Mouse (Mus musculus) intestine, embryonic 16.5 days (tissue): Measurements from ENCODE around the gene Rab25. TPM values are rescaled to one million over a fixed set of nuclear protein-coding genes. Genes with fewer than 3 reads are reported as not detected.

Source experiments
- ATAC-seq: fragments of 200-750 bp; cut with Nextera tagmentation; 2 replicates; pipeline ENCODE4 v1.8.0; 2017; ENCODE audit warnings: moderate TSS enrichment, moderate library complexity
- H3K27ac ChIP-seq: fragments of 300-500 bp; sonication (generic); 2 replicates; pipeline ENCODE4 v1.5.1; 2014; ENCODE audit warnings: mild to moderate bottlenecking, low read length
- H3K27me3 ChIP-seq: fragments of 300-500 bp; sonication (generic); replicated peaks from 2 replicates; pipeline ENCODE4 v1.6.1; 2014; ENCODE audit warnings: low read length, control low read depth, mixed read lengths; ENCODE audit not compliant: control insufficient read depth, insufficient read depth
- H3K36me3 ChIP-seq: fragments of 300-500 bp; sonication (generic); 2 replicates; pipeline ENCODE4 v1.6.1; 2014; ENCODE audit warnings: low read length, control low read depth; ENCODE audit not compliant: control insufficient read depth, insufficient read depth
- H3K4me1 ChIP-seq: fragments of 300-500 bp; sonication (generic); 2 replicates; pipeline ENCODE4 v1.6.1; 2014; ENCODE audit warnings: low read length, control low read depth, mixed read lengths; ENCODE audit not compliant: control insufficient read depth, insufficient read depth
- H3K4me2 ChIP-seq: fragments of 300-500 bp; sonication (generic); 2 replicates; pipeline ENCODE4 v1.6.1; 2014; ENCODE audit warnings: low read depth, low read length, control low read depth
- H3K4me3 ChIP-seq: fragments of 300-500 bp; sonication (generic); 2 replicates; pipeline ENCODE4 v1.5.1; 2014; ENCODE audit warnings: mild to moderate bottlenecking, low read length
- H3K9ac ChIP-seq: fragments of 300-500 bp; sonication (generic); 2 replicates; pipeline ENCODE4 v1.6.1; 2014; ENCODE audit warnings: low read depth, low read length
- H3K9me3 ChIP-seq: fragments of 300-500 bp; sonication (generic); 2 replicates; pipeline ENCODE4 v1.6.1; 2016; ENCODE audit warnings: low read length, control low read depth; ENCODE audit not compliant: control insufficient read depth
- WGBS: fragments of 180-500 bp; shearing (Covaris S2); extraction: QIAGEN DNeasy Blood & Tissue Kit; methylation state at CpG from one replicate; pipeline ENCODE4 v1.1.7; 2014; 5-methylcytosine and 5-hydroxymethylcytosine counted together
- microRNA counts: library from miRNA; unstranded; fragments of <30 nt; microRNA quantifications from one replicate; lab custom pipeline; 2016
- microRNA-seq: library from miRNA; unstranded; fragments of <30 nt; microRNA quantifications from one replicate; pipeline ENCODE4, GENCODE M21; 2016
- polyA plus RNA-seq: library from polyadenylated mRNA; unstranded; fragments of >200 nt; fragmentation: Nextera tagmentation; extraction: Ambion mirVana; gene quantifications from 2 replicates; pipeline ENCODE4 v1.2.1, GENCODE M21; 2015

Rab25 gene
- polyA plus RNA-seq, 1 experiment from 2014 or later, result 102 TPM

DNA sequence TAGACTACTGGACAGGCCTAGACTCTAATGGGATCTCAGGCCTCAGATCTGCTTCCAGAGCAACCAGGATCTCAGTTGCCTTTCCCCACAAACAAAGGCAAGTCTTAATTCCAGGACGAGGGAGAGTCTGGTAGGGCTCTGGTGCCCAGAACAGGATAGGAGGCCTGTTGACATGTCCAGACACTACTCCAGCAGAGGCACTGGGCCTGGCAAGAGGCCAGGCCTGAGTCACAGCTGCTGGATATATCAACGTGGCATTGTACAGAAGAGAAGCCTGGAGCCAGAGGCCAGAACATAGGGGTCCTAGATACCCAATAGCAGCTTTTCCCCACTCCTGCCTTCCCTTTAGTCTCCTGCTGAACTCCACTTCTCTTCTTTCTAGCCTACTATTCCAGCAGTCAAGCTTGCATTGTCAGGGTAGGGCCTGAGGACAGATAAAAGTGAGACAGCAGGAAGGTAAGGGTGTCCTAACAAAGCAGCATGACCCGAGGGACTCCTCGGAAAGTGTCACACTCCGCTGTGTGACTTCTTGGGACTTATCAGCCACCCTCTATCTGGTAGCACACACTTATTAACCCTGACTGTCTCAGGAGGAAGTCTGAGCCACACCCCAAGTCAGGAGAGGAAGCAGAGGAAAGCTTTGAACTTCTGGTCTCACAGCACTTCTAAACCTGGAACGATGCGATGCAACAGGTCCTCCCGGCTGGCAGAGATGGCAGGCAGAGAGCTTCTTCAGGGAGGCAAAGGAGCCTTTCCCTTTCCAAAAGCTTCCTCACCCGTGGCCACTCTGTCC is 53.1 kb downstream of the Rab25 start:
- Histone ChIP-seq H3K27me3 (no peaks in the 10 kb centered on the region), H3K4me3 (no peak overlapping the region), H3K27ac (peak overlapping the region; percentile 65), H3K9me3 (no peaks in the 10 kb centered on the region), H3K4me1 (peaks cover 50% of the 10 kb centered on the region), H3K4me2 (no peak overlapping the region), H3K9ac (peak overlapping the region; percentile 38), H3K36me3 (no peaks in the 10 kb centered on the region)
- 49% methylated on average over 9 of the region's 9 CpGs for WGBS
- ATAC-seq, result no peak

DNA sequence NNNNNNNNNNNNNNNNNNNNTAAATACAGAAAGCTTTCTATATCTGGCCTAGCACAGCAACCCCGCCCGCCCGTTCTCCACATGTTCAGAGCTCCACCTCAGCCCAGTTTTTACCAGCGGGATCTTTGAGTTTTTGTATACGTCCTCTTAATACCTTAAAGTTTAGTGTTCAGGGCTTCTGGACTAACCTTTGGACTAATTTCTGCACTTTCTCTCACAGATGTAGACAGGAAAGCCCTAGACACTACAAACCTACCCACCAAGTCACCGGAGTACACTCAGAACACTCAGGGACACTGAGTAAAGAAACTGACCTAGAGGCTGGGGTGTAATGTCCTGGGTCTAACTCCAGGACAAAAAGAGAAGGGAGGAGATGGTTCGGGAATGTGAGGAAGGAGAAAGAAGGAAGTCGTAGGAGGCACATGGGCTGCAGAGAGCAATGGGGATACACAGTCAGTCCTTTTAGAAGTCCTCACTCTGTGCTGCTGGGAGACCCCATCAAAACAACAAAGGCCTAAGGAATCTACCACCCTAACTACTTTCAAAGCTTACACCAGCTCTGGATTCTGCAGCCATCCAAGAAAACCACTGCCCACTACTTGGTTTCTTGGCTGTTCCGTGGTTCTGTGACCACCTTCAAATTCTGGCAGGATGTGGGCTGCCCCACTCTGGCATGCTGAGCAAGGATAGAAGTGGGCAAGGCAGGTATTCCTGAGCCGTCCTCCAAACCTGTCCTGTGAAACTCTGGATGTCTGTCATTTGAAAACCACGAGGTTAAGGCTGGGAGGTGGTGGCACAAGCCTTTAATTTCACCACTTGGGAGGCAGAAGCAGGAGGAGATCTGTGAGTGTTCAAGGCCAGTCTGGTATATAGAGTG is 54.2 kb downstream of the Rab25 start:
- Histone ChIP-seq H3K27me3 (no peaks in the 10 kb centered on the region), H3K9ac (0 out of 2 replicates have a peak overlapping the region, but pooled peaks have one; percentile 76), H3K4me3 (no peak overlapping the region), H3K27ac (peak overlapping the region; percentile 91), H3K4me1 (peaks cover 57% of the 10 kb centered on the region), H3K9me3 (no peaks in the 10 kb centered on the region), H3K36me3 (no peaks in the 10 kb centered on the region), H3K4me2 (peak overlapping the region; percentile 87; the same call in 1 of the 2 replicates)
- ATAC-seq, result no peak
- WGBS, result 72% methylated on average over 11 of the region's 11 CpGs

MicroRNAs encoded within 50 kb of the gene (microRNA counts, 519-probe panel; counts per million panel counts)
- microRNA mmu-miR-1905 (lab: Ali Mortazavi, UCI), result 35.7 counts per million

Small RNAs within 50 kb of the gene (microRNA-seq; reads per million reads assigned to microRNA genes)
- not detected for gene Mir1905

Other genes with a start within 250 kb of the Rab25 start
- gene Glmp, start 223.3 kb downstream of the Rab25 start, polyA plus RNA-seq, result 365 and 416 TPM in 2 replicates
- gene Tmem79, start 212.2 kb downstream of the Rab25 start, polyA plus RNA-seq, result 23.8 and 29.4 TPM in 2 replicates
- gene Smg5, start 212.0 kb downstream of the Rab25 start, polyA plus RNA-seq, result 34.2 and 34.7 TPM in 2 replicates
- gene Paqr6, start 183.7 kb downstream of the Rab25 start, polyA plus RNA-seq, result 4.4 and 5.1 TPM in 2 replicates
- 2.2 and 5.3 TPM in 2 replicates for gene Bglap3, start 175.6 kb downstream of the Rab25 start, polyA plus RNA-seq
- gene Bglap2, start 169.6 kb downstream of the Rab25 start, polyA plus RNA-seq, result not detected in 2 replicates
- 0.69 TPM in 1 of 2 replicates, not detected in the other for gene Bglap, start 163.8 kb downstream of the Rab25 start, polyA plus RNA-seq
- 112 and 129 TPM in 2 replicates for gene Pmf1, start 138.0 kb downstream of the Rab25 start, polyA plus RNA-seq
- 20.4 and 21.8 TPM in 2 replicates for gene Slc25a44, start 123.2 kb downstream of the Rab25 start, polyA plus RNA-seq
- 60.9 and 71.1 TPM in 2 replicates for gene Sema4a, start 87.1 kb downstream of the Rab25 start, polyA plus RNA-seq
- gene Lmna, start 38.3 kb downstream of the Rab25 start, polyA plus RNA-seq, result 126 and 127 TPM in 2 replicates
- gene Mex3a, start 15.9 kb downstream of the Rab25 start, polyA plus RNA-seq, result 6.5 and 7.3 TPM in 2 replicates
- gene Lamtor2, start 4.8 kb upstream of the Rab25 start, polyA plus RNA-seq, result 244 and 256 TPM in 2 replicates
- 37.2 and 38.9 TPM in 2 replicates for gene Ubqln4, start 5.5 kb upstream of the Rab25 start, polyA plus RNA-seq
- gene Ssr2, start 27.6 kb upstream of the Rab25 start, polyA plus RNA-seq, result 371 and 377 TPM in 2 replicates
- 41.5 and 43.7 TPM in 2 replicates for gene Arhgef2, start 57.7 kb upstream of the Rab25 start, polyA plus RNA-seq
- not detected in 2 replicates for gene Rxfp4, start 104.8 kb upstream of the Rab25 start, polyA plus RNA-seq
- gene Khdc4, start 137.5 kb upstream of the Rab25 start, polyA plus RNA-seq, result 61.1 and 61.5 TPM in 2 replicates
- 48.9 and 50.3 TPM in 2 replicates for gene Rit1, start 168.5 kb upstream of the Rab25 start, polyA plus RNA-seq
- gene Syt11, start 226.9 kb upstream of the Rab25 start, polyA plus RNA-seq, result 15.8 and 18.8 TPM in 2 replicates